Mouse (Mus musculus) layer of hippocampus, adult 11-12 months (tissue): Measurements from ENCODE around the gene Dhx38.

Experiments
- DNase-seq: peaks from one replicate; pipeline ENCODE4 v3.0.0; 2022; ENCODE audit warnings: low spot score

The Dhx38 gene

GRCm38 (mm10) chr8:109565498-109566333 is at the start of gene Dhx38, which contains the start of gene Txnl4b:
TSS of gene Dhx38 (minus strand) at chr8:109565861.
TSS of gene Txnl4b (plus strand) at chr8:109565892.
- peak; percentile 99 for DNase-seq

DNA sequence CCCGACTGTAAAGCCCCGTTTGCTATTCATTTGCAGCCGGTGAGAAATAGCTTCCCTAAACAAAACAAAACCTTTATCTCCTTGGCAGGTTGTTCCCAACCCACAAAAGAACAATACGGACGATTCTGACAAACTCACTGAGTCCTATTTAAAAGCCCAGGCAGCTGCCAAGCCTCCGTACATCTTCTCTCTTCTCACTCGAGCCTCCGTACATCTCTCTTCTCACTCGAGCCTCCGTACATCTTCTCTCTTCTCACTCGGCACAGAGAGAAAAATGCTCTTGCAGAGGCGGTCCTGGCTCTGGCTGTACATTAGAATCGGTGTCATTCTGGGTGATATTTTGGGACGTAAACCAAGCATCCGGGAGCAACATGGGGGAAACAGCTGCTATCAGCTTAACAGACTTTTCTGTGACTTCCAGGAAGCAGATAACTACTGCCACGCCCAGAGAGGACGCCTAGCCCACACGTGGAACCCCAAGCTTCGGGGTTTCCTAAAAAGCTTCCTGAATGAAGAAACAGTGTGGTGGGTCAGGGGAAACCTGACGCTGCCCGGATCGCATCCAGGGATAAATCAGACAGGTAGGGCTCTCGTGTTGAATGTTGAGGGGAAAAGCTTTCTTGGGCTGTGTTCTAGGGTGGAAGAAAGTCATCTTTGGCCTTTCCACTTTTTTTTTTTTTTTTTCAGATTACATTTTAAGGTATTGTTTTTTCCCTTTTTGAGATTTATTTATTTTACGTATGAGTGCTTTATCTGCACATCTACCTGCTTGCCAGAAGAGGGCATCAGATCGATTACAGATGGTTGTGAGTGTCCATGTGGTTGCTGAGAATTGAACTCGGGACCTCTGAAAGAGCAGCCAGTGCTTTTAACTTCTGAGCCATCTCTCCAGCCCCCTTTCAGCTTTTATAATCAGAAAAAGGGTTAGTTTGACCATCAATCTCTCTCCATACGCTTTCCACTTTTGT is 48.9 kb upstream of the Dhx38 start, which contains the start of gene Pkd1l3:
Pkd1l3 (plus strand) TSS at position 275 of the 968 bp plus-strand sequence.
- DNase-seq, result no peak

GRCm38 (mm10) chr8:109609153-109609502 is 43.5 kb upstream of the Dhx38 start:
- no peak for DNase-seq

GRCm38 (mm10) chr8:109608271-109609152 is 42.9 kb upstream of the Dhx38 start, which contains the start of gene Dhodh:
TSS of gene Dhodh (minus strand) at chr8:109608673.
- peak; percentile 97 for DNase-seq

- DNase-seq, result no peak
Observed at GRCm38 (mm10) chr8:109607650-109608049, 42.0 kb upstream of the Dhx38 start.

DNA sequence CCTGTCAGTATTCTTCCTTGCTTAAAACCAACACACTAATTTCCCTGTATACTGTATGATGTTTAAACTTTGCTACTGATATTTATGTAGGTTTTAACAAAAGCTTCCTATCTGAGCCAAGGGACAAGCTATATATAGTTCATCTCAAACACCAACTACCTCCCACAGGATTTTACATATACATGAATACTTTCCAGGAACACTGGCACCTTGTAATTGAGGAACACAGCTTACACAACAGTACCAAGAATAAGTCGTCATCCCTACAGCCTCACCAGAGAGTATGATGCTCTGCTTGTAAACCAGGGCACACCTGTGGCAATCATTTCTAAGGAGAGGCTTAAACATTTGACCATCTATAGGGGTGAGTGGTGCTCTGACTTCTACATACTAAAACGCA is 41.1 kb upstream of the Dhx38 start:
- DNase-seq, result no peak

GRCm38 (mm10) chr8:109595854-109596253 is 30.2 kb upstream of the Dhx38 start:
- peak; percentile 36 for DNase-seq

- DNase-seq, result no peak
Observed at GRCm38 (mm10) chr8:109593117-109593788, 27.6 kb upstream of the Dhx38 start.

- DNase-seq, result no peak
Observed at GRCm38 (mm10) chr8:109592164-109592563, 26.5 kb upstream of the Dhx38 start.

GRCm38 (mm10) chr8:109591367-109591766 is 25.7 kb upstream of the Dhx38 start:
- DNase-seq, result no peak

- DNase-seq, result no peak
Observed at GRCm38 (mm10) chr8:109590901-109591300, 25.2 kb upstream of the Dhx38 start.

DNA sequence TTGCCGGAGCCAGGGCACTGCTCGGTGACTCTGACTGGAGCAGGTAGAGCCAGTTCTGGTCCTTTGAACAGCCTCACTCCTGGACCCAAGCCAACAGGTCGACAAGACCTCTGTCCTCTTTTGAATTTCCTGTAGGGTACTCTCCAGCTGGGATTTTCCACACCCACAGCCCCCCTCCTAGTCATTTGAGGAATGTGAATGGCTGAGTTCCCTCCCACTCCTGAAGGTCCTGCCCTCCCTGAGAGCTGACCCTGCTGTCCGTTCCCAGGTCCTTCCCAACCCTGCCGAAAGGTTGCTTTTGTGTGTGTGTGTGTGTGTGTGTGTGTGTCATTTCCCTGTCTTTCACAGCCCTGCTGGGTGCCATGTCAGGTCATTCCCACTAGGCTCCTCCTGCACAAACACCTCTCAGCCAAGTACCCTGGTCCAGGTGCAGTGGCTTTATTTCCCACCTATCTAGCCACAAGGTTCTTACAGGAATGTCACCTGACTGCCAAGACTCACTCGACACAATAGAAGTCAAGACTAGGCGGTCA is 21.4 kb upstream of the Dhx38 start:
- DNase-seq, result no peak

DNA sequence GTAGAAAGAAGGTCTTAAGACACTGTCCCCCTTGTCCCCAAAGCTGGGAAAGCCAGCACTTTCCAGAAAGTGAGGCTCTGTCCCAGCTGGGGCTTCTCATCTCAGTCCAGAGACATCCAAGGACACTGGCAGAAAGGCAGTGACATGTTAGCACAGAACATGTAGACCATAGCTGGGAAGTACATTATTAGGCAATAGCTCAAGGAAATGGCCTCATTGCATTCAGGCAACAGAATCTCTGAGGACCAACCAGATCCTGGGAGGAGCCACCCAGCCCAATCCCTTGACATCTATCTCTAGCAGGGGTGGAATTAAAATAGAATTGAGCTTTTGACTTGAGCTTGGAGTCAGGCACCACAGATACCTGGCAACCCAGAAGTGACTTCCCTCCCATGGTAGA is 20.0 kb upstream of the Dhx38 start:
- no peak for DNase-seq

DNA sequence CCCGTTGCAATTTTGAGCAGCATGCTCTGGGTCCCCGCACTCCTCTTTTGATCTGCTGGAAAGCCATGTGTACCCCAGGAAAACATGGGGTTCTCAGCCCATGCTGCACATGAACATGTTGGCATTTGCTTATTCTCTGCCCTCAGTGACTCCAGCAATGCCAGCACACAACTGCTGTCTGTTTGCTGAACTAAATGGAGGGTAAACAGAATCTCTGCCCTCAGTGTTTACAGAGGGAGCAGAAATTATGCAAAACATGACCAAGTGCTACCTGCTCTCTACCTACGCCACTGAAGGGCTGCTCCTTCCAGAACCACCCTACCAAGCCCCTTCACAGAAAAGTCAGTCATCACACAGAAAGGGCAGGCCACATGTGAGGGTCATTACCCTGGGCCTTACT is 19.2 kb upstream of the Dhx38 start:
- no peak for DNase-seq

GRCm38 (mm10) chr8:109584293-109584692 is 18.6 kb upstream of the Dhx38 start:
- no peak for DNase-seq

GRCm38 (mm10) chr8:109578900-109579301 is 13.2 kb upstream of the Dhx38 start, which contains the start of gene Hp:
TSS of gene Hp (minus strand) at chr8:109579172.
- DNase-seq, result no peak

DNA sequence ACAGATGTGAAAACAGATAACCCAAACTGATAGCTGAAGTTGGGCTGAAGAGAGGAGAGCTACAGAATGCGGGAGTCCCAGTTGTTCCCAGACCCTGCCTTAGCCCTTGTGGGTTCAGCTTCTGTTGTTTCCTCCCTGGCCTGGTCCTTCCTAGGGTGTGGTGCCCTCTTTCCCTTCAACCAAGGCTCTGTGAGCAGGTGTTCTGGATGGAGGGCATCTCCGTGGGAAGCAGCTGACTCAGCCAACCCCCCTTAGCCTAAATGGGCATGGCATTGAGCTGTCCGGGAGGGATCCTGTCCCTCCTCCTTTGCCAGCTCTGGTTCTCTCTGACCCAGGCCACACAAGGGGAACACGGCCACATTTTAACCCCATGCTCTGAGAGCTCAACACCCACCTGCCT is 10.7 kb upstream of the Dhx38 start:
- no peak for DNase-seq

DNA sequence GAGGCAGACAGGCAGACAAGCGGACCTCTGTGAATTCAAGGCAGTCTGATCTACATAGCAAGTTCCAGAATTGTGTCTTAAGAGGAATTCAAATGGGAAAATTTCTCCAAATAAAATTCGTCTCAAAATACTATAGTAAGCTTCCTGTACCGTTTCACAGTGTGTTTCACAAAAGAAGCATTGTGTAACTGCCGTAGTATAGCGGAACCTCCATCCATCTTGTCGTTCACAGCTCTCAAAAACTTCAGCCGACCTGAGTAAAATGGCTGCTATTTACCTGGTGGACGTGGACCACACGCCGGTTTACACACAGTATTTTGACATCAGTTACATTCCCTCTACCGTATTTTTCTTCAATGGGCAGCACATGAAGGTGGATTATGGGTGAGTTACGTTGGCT is 5.5 kb upstream of the Dhx38 start:
- DNase-seq, result no peak

DNA sequence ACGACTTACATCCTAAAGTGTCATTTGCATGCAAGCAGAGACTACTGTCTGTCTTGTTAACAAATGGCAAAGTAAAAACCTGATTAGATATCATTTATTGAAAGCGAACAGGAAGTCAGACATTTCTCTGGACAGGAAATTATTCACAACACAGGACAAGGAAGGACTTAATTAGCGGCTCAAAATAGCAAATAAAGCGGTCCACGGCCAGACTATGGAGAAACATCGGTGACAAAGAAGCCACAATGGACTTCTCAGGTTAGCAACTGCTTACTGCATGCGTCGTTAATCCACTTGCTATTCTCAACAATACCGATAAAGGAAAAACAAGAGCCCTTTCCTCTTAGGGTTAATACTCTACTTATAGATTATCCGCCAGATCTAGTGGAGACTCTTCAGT is 895 bp downstream of the Dhx38 start:
- DNase-seq, result no peak

DNA sequence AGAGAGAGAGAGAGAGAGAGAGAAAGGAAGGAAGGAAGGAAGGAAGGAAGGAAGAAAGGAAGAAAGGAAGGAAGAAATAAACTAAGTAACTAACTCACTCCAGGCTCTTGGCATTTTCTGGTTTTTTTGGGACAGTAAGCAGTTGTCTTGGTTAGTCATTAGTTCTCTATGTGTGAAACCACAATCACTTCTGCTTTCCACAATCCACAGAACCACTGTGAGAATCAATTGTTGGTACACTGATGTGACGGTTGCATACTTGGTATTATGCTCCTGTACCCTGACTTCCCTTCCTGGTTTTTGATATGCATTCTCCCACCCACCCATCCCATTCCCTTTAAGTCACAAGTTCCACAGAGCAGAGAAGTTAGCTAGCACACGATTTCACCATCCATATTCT is 1.8 kb downstream of the Dhx38 start:
- DNase-seq, result no peak

DNA sequence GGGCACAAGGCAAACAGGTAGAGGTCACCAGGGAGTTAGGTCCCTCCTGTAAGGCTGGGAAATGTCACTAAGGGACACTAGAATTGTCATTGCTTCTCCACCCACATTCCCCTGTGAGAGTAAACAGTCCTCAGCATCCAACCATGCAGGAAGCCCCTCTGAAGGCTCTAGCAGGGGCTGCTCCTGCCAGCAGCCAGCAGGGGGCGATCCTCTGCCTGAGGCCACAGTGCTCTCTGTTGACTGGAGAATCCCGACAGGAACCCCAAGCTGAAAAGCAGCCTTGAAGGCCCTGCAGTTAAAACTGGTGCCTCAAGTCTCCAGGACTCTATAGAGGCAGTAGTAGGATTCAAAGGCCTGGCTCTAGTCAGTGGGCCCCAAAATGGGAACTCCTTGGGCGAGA is 14.0 kb downstream of the Dhx38 start:
- no peak for DNase-seq
